Mouse (Mus musculus) v-Abl transformed pro-B cells (cell line): Measurements from ENCODE around the gene Gm10382.
"Not testable (repeated sequence)": the region's sequence is repeated elsewhere in the genome, so short reads cannot be mapped to it uniquely, and the experiment has no call there.

Source experiments
- in situ Hi-C, 2 experiments: fragments of 400-800 bp; cut with MboI; formaldehyde crosslinking; loops; one replicate each; pipeline ENCODE4 v1.15.1; 2025; ENCODE audit not compliant: unreplicated experiment in 2 of 2

Gm10382 gene

GRCm38 (mm10) chr5:125407910-125408575 is 18.9 kb downstream of the Gm10382 start:
- in situ Hi-C loops = loop anchor here (5.0 kb wide), 1 partner anchor 79 kb away; no protein-coding TSS in a partner anchor

GRCm38 (mm10) chr5:125408842-125409241 is 19.7 kb downstream of the Gm10382 start:
- in situ Hi-C loops = loop anchor here (5.0 kb wide), 1 partner anchor 78 kb away; no protein-coding TSS in a partner anchor

GRCm38 (mm10) chr5:125409348-125410090 is 20.4 kb downstream of the Gm10382 start:
- in situ Hi-C loops = loop anchor here (5.0 kb wide), 1 partner anchor 78 kb away; no protein-coding TSS in a partner anchor

GRCm38 (mm10) chr5:125411972-125412530 is 22.9 kb downstream of the Gm10382 start:
- in situ Hi-C loops = no loop called here

GRCm38 (mm10) chr5:125412536-125412935 is 23.4 kb downstream of the Gm10382 start:
- in situ Hi-C loops = not testable (repeated sequence)

GRCm38 (mm10) chr5:125413763-125414162 is 24.6 kb downstream of the Gm10382 start:
- in situ Hi-C loops = no loop called here

- in situ Hi-C loops = no loop called here
Measured at GRCm38 (mm10) chr5:125416183-125416582, 27.1 kb downstream of the Gm10382 start.

GRCm38 (mm10) chr5:125418636-125419035 is 29.5 kb downstream of the Gm10382 start:
- in situ Hi-C loops = no loop called here

GRCm38 (mm10) chr5:125419124-125419523 is 30.0 kb downstream of the Gm10382 start:
- in situ Hi-C loops = no loop called here

- in situ Hi-C loops = no loop called here
Measured at GRCm38 (mm10) chr5:125425698-125426276, 36.7 kb downstream of the Gm10382 start.

GRCm38 (mm10) chr5:125426343-125426742 is 37.2 kb downstream of the Gm10382 start:
- in situ Hi-C loops = no loop called here

- in situ Hi-C loops = loop anchor here in 1 of 2 experiments (5.0 kb wide), 1 partner anchor 40 kb away; the partner anchor contains the start of gene Ubc
Measured at GRCm38 (mm10) chr5:125432324-125432723, 43.2 kb downstream of the Gm10382 start.

GRCm38 (mm10) chr5:125433793-125434337 is 44.7 kb downstream of the Gm10382 start, which contains the start of gene Dhx37:
Dhx37 (minus strand) TSS chr5:125434121.
- in situ Hi-C loops = loop anchor here in 1 of 2 experiments (5.0 kb wide), 1 partner anchor 42 kb away; the partner anchor contains the start of gene Ubc

- in situ Hi-C loops = loop anchor here in 1 of 2 experiments (5.0 kb wide), 1 partner anchor 42 kb away; the partner anchor contains the start of gene Ubc
Measured at GRCm38 (mm10) chr5:125434347-125434746, 45.2 kb downstream of the Gm10382 start.
